Mouse (Mus musculus) retina, postnatal 7 days (tissue): ENCODE measurements around the gene Zfp92.

Experiments used
- DNase-seq: peaks from one replicate; pipeline ENCODE4 v3.0.0-alpha.2; 2012; ENCODE audit warnings: low read depth, low spot score

Zfp92 gene

DNA sequence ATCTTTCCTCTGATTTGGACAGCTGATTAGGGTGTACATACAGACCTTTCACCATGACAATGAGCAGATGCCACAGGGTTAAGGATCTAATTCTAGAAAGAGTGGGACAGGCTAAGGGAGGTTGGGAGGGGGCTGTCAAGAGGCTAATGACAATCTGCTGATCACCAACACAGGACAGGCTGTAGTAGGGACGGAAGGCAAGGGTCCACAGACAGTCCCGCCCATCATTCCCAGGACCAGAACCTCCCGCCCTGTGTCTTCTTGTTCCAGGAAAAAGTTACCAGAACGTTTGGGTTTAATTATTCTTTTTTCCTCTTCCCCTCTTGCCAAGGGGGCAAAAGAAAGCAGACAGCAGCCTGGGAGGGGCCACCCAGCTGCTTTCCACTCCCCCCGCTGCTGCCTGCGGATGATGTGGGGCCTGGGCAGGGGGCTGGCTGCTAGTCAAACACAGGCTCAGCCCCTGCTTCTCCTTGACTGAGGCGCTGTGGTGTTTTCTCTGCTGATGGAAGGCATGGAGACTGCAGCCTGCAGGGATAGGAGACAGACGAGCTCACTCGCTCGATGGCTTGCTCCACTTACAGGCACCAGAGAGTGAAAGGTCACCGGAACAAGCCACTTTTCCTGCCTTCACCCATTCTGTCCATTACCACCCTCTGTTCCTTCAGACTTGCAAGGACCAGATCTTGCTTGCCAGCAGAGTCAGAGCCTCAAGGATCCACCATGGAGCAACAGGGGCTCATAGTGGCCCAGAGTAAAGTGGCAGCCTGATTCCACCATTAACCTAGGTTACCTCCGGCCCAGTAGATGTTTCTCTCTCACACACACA is 63.7 kb downstream of the Zfp92 start:
- no peak for DNase-seq

- no peak for DNase-seq
Measured at GRCm38 (mm10) chrX:73475658-73476256, 64.9 kb downstream of the Zfp92 start.

- no peak for DNase-seq
Measured at GRCm38 (mm10) chrX:73476621-73477020, 65.7 kb downstream of the Zfp92 start.

DNA sequence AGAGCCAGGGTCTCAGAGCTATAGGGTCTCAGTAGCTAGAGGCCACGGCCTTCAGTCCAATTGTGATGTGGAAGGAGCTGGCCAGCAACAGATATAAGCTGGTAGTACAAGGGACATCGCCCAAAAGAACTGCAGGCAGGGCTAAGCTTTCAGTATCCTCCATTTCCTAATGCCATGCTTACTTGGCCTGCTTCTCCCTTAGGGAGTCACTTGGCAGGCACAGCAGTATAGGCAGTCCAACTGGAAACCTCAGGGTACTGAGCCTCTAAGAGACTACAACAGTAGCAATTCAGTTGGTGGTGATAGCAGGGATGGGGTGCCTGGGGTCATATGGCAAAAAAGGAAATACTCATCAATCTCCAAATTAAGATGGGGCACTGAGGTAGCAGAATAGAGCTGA is 66.6 kb downstream of the Zfp92 start:
- DNase-seq, result no peak
